Mouse (Mus musculus): ENCODE data around the gene Dnajb13. TPM values are rescaled to one million over a fixed set of nuclear protein-coding genes. Genes with fewer than 3 reads are reported as not detected.
"Not testable (repeated sequence)": the region's sequence is repeated elsewhere in the genome, so short reads cannot be mapped to it uniquely, and the experiment has no call there.

Dnajb13 gene
- total and polyA plus RNA-seq, 3 experiments = 0.16 TPM; not detected in 2

GRCm38 (mm10) chr7:100484493-100484892 lies 30.3 kb downstream of the Dnajb13 start:
- H3K9me3 ChIP-seq (replicated peaks) = no peaks in the 10 kb centered on the region
- peaks cover 33% of the 10 kb centered on the region for H3K4me1 ChIP-seq (ENCODE audit: insufficient read depth, low read depth, low read length)
- no peak overlapping the region for H3K4me3 ChIP-seq (ENCODE audit: low read depth, low read length)
- DNase-seq (ENCODE audit: low spot score) = no peak
- peaks cover under 1% of the 10 kb centered on the region for H3K36me3 ChIP-seq (replicated peaks)
- TF ChIP-seq POLR2AphosphoS5 (IDR thresholded peaks at IDR 0.05; ENCODE audit: insufficient replicate concordance, low read depth, low read length) (no peak), GATA2 (IDR thresholded peaks at IDR 0.05; ENCODE audit: borderline replicate concordance, low read depth, low read length) (no peak), GATA1 (IDR thresholded peaks at IDR 0.05; ENCODE audit: borderline replicate concordance, low read length) (no peak), CTCF (IDR thresholded peaks at IDR 0.05; ENCODE audit: low read depth, low read length) (no peak), TAL1 (conservative IDR thresholded peaks at IDR 0.05; ENCODE audit: low read depth, low read length) (no peak)
- ATAC-seq (ENCODE audit: extremely low read depth, insufficient number of reproducible peaks, low FRiP score, poor library complexity, severe bottlenecking) = no peak
- peaks cover 1% of the 10 kb centered on the region for H3K27me3 ChIP-seq (ENCODE audit: insufficient read depth, low read length)

- not testable (repeated sequence) for H3K9me3 ChIP-seq (replicated peaks); H3K36me3 ChIP-seq (replicated peaks); H3K4me3 ChIP-seq (ENCODE audit: low read depth, low read length); DNase-seq (ENCODE audit: low spot score); H3K27me3 ChIP-seq (ENCODE audit: insufficient read depth, low read length); ATAC-seq (ENCODE audit: extremely low read depth, insufficient number of reproducible peaks, low FRiP score, poor library complexity, severe bottlenecking)
- peaks cover 25% of the 10 kb centered on the region for H3K4me1 ChIP-seq (ENCODE audit: insufficient read depth, low read depth, low read length)
These were observed 32.7 kb downstream of the Dnajb13 start for GRCm38 (mm10) chr7:100482046-100482445.

- peaks cover 25% of the 10 kb centered on the region for H3K4me1 ChIP-seq (ENCODE audit: insufficient read depth, low read depth, low read length)
- no peak overlapping the region for H3K4me3 ChIP-seq (ENCODE audit: low read depth, low read length)
- no peaks in the 10 kb centered on the region for H3K9me3 ChIP-seq (replicated peaks)
- no peak for ATAC-seq (ENCODE audit: extremely low read depth, insufficient number of reproducible peaks, low FRiP score, poor library complexity, severe bottlenecking)
- DNase-seq (ENCODE audit: low spot score) = no peak
- TF ChIP-seq GATA1 (IDR thresholded peaks at IDR 0.05; ENCODE audit: borderline replicate concordance, low read length) (no peak), CTCF (IDR thresholded peaks at IDR 0.05; ENCODE audit: low read depth, low read length) (no peak), POLR2AphosphoS5 (IDR thresholded peaks at IDR 0.05; ENCODE audit: insufficient replicate concordance, low read depth, low read length) (no peak), GATA2 (IDR thresholded peaks at IDR 0.05; ENCODE audit: borderline replicate concordance, low read depth, low read length) (no peak), TAL1 (conservative IDR thresholded peaks at IDR 0.05; ENCODE audit: low read depth, low read length) (no peak)
- H3K27me3 ChIP-seq (ENCODE audit: insufficient read depth, low read length) = peaks cover 8% of the 10 kb centered on the region
- no peaks in the 10 kb centered on the region for H3K36me3 ChIP-seq (replicated peaks)
These were observed 34.6 kb downstream of the Dnajb13 start for GRCm38 (mm10) chr7:100480175-100480574.

GRCm38 (mm10) chr7:100479823-100480164 lies 35.0 kb downstream of the Dnajb13 start:
- Histone ChIP-seq H3K36me3 (replicated peaks) (no peaks in the 10 kb centered on the region), H3K4me1 (ENCODE audit: insufficient read depth, low read depth, low read length) (peaks cover 25% of the 10 kb centered on the region), H3K9me3 (replicated peaks) (no peaks in the 10 kb centered on the region), H3K27me3 (ENCODE audit: insufficient read depth, low read length) (peaks cover 8% of the 10 kb centered on the region), H3K4me3 (ENCODE audit: low read depth, low read length) (no peak overlapping the region)
- ATAC-seq (ENCODE audit: extremely low read depth, insufficient number of reproducible peaks, low FRiP score, poor library complexity, severe bottlenecking) (no peak), DNase-seq (ENCODE audit: low spot score) (no peak)
- TF ChIP-seq POLR2AphosphoS5 (IDR thresholded peaks at IDR 0.05; ENCODE audit: insufficient replicate concordance, low read depth, low read length) = no peak

- DNase-seq (ENCODE audit: low spot score) = no peak
- Histone ChIP-seq H3K9me3 (replicated peaks) (no peaks in the 10 kb centered on the region), H3K4me3 (ENCODE audit: low read depth, low read length) (no peak overlapping the region), H3K4me1 (ENCODE audit: insufficient read depth, low read depth, low read length) (peaks cover 21% of the 10 kb centered on the region), H3K36me3 (replicated peaks) (no peaks in the 10 kb centered on the region), H3K27me3 (ENCODE audit: insufficient read depth, low read length) (peaks cover 8% of the 10 kb centered on the region)
- no peak for ATAC-seq (ENCODE audit: extremely low read depth, insufficient number of reproducible peaks, low FRiP score, poor library complexity, severe bottlenecking)
- no peak for TF ChIP-seq TAL1 (conservative IDR thresholded peaks at IDR 0.05; ENCODE audit: low read depth, low read length)
- no peak for TF ChIP-seq GATA2 (IDR thresholded peaks at IDR 0.05; ENCODE audit: borderline replicate concordance, low read depth, low read length)
- TF ChIP-seq CTCF (IDR thresholded peaks at IDR 0.05; ENCODE audit: low read depth, low read length) = no peak
- no peak for TF ChIP-seq POLR2AphosphoS5 (IDR thresholded peaks at IDR 0.05; ENCODE audit: insufficient replicate concordance, low read depth, low read length)
- TF ChIP-seq GATA1 (IDR thresholded peaks at IDR 0.05; ENCODE audit: borderline replicate concordance, low read length) = no peak
These were observed 35.5 kb downstream of the Dnajb13 start for GRCm38 (mm10) chr7:100479100-100479822.

GRCm38 (mm10) chr7:100474680-100475079 lies 40.1 kb downstream of the Dnajb13 start:
- Histone ChIP-seq H3K36me3 (replicated peaks) (peaks cover 20% of the 10 kb centered on the region), H3K4me1 (ENCODE audit: insufficient read depth, low read depth, low read length) (peaks cover 20% of the 10 kb centered on the region), H3K27me3 (ENCODE audit: insufficient read depth, low read length) (peaks cover 8% of the 10 kb centered on the region), H3K9me3 (replicated peaks) (no peaks in the 10 kb centered on the region), H3K4me3 (ENCODE audit: low read depth, low read length) (no peak overlapping the region)
- DNase-seq (ENCODE audit: low spot score) (no peak), ATAC-seq (ENCODE audit: extremely low read depth, insufficient number of reproducible peaks, low FRiP score, poor library complexity, severe bottlenecking) (no peak)
- TF ChIP-seq GATA1 (IDR thresholded peaks at IDR 0.05; ENCODE audit: borderline replicate concordance, low read length) (no peak), TAL1 (conservative IDR thresholded peaks at IDR 0.05; ENCODE audit: low read depth, low read length) (no peak), POLR2AphosphoS5 (IDR thresholded peaks at IDR 0.05; ENCODE audit: insufficient replicate concordance, low read depth, low read length) (no peak), GATA2 (IDR thresholded peaks at IDR 0.05; ENCODE audit: borderline replicate concordance, low read depth, low read length) (no peak), CTCF (IDR thresholded peaks at IDR 0.05; ENCODE audit: low read depth, low read length) (no peak)
